Mouse (Mus musculus) lung, postnatal 0 days (tissue): ENCODE data around the gene Erlec1. TPM values are rescaled to one million over a fixed set of nuclear protein-coding genes. Genes with fewer than 3 reads are reported as not detected.

Experiments
- ATAC-seq: fragments of 200-750 bp; cut with Nextera tagmentation; 2 replicates; pipeline ENCODE4 v1.8.0; 2017; ENCODE audit warnings: moderate library complexity
- DNase-seq: peaks from one replicate; pipeline ENCODE4 v3.0.0-alpha.2; 2016; ENCODE audit warnings: low spot score
- H3K27ac ChIP-seq: fragments of 300-500 bp; sonication (generic); 2 replicates; pipeline ENCODE4 v1.5.1; 2014; ENCODE audit warnings: antibody characterized with exemption, mild to moderate bottlenecking, low read length, mixed read lengths
- H3K27me3 ChIP-seq: fragments of 300-500 bp; sonication (generic); replicated peaks from 2 replicates; pipeline ENCODE4 v1.6.1; 2014; ENCODE audit warnings: low read length, mixed read lengths; ENCODE audit not compliant: insufficient read depth
- H3K36me3 ChIP-seq: fragments of 300-500 bp; sonication (generic); 2 replicates; pipeline ENCODE4 v1.6.1; 2014; ENCODE audit warnings: low read length, mixed read lengths; ENCODE audit not compliant: insufficient read depth
- H3K4me1 ChIP-seq: fragments of 300-500 bp; sonication (generic); 2 replicates; pipeline ENCODE4 v1.6.1; 2014; ENCODE audit warnings: antibody characterized with exemption, low read depth, low read length, mixed read lengths; ENCODE audit not compliant: insufficient read depth
- H3K4me2 ChIP-seq: fragments of 300-500 bp; sonication (generic); replicated peaks from 2 replicates; pipeline ENCODE4 v1.6.1; 2014; ENCODE audit warnings: low read depth, mild to moderate bottlenecking, low read length, moderate library complexity, mixed read lengths
- H3K4me3 ChIP-seq: fragments of 300-500 bp; sonication (generic); 2 replicates; pipeline ENCODE4 v1.5.1; 2014; ENCODE audit warnings: low read depth, low read length
- H3K9ac ChIP-seq: fragments of 300-500 bp; sonication (generic); replicated peaks from 2 replicates; pipeline ENCODE4 v1.6.1; 2014; ENCODE audit warnings: low read depth, mild to moderate bottlenecking
- H3K9me3 ChIP-seq: fragments of 300-500 bp; sonication (generic); 2 replicates; pipeline ENCODE4 v1.6.1; 2016; ENCODE audit warnings: low read length, mixed read lengths
- CTCF ChIP-seq: IDR thresholded peaks from 2 replicates; pipeline ENCODE4 v1.5.1; 2016; ENCODE audit warnings: antibody characterized with exemption, mild to moderate bottlenecking
- EP300 ChIP-seq: IDR thresholded peaks from 2 replicates; pipeline ENCODE4 v1.6.1; 2016; ENCODE audit warnings: antibody characterized with exemption, mild to moderate bottlenecking, control low read depth
- WGBS: fragments of 180-500 bp; shearing (Covaris S2); extraction: QIAGEN DNeasy Blood & Tissue Kit; methylation state at CpG from one replicate; pipeline ENCODE4 v1.1.7; 2014; 5-methylcytosine and 5-hydroxymethylcytosine counted together
- polyA plus RNA-seq: library from polyadenylated mRNA; unstranded; fragments of >200 nt; fragmentation: Nextera tagmentation; extraction: Ambion mirVana; gene quantifications from 2 replicates; pipeline ENCODE4 v1.2.1, GENCODE M21; 2015

The Erlec1 gene
- polyA plus RNA-seq, 1 experiment from 2014 or later: 12.1 TPM

DNA sequence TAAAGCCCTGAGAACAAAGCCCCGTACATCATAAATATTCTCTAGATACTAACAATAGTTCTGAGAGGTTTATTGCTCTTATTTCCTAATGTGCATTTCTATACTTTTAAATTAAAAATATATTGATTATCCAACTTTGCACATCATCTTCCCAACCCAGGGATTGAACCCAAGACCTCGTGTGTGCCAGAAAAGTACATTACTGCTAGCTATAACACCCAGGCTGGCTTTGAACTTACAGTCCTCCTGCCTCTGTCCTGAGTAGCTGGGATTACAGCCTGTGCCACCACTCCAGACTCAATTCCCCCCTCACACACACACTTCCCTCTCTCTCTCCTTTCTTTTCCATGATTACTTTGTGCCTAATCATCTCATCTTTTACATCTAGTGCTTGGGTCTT is 66.0 kb downstream of the Erlec1 start:
- no peak overlapping the region for H3K4me2 ChIP-seq
- H3K27me3 ChIP-seq: no peaks in the 10 kb centered on the region
- no peaks in the 10 kb centered on the region for H3K36me3 ChIP-seq
- no peak overlapping the region for H3K9ac ChIP-seq
- no peak for DNase-seq
- TF ChIP-seq CTCF (no peak), EP300 (no peak)
- H3K27ac ChIP-seq: no peak overlapping the region
- 91% methylated on average over 2 of the region's 2 CpGs for WGBS
- H3K4me3 ChIP-seq: no peak overlapping the region
- no peaks in the 10 kb centered on the region for H3K9me3 ChIP-seq
- H3K4me1 ChIP-seq: peaks cover 7% of the 10 kb centered on the region; the same call in 1 of the 2 replicates
- ATAC-seq: no peak

DNA sequence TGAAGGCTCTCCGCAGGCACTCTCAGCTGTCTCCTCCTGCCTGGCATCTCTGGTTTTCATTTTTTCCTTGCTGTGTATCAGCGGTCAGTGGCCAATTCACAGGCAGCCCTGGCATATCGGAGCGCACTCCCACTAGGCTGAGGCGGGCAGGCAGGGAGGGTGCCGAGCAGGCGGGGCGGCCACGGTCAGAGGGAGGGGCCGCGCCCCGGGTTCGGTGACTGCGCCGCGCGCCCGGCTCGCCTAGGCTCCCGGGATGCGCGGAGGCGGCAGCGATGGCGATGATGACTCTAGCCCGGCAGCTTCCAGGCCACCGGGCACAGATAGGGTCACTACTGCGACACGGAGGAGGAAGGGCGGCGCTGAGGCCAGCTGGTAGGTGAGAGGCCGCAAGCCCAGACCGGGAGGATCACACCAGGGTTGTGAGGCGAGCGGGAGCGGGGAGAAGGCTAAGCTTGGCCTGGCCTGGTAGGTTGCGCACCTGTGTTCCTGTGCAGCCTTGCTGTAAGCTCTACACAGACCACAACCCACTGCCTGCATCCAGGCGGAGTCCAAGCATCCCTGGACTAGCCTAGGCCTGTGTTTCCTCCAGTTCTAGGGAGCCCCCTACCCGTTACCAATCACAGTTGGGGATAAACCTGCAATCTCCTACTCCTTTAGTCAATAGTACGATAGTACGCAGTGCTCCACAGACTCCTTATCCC is 68.8 kb downstream of the Erlec1 start, which contains the start of the genes Gpr75 and Asb3:
Gene Gpr75 (plus strand): TSS at position 188 of the 701 bp plus-strand sequence.
Gene Asb3 (plus strand): TSS at position 246 of the 701 bp plus-strand sequence.
- no peak within 1 kb of the TSS for H3K9ac ChIP-seq
- ATAC-seq: peak; percentile 94
- peak within 1 kb of the TSS; percentile 31; the same call in 1 of the 2 replicates for H3K4me3 ChIP-seq
- peak within 1 kb of the TSS; percentile 62 for H3K4me2 ChIP-seq
- no peaks in the 10 kb centered on the region for H3K9me3 ChIP-seq
- H3K36me3 ChIP-seq: 0 out of 2 replicates have a peak, but pooled peaks cover 6% of the 10 kb centered on the region
- H3K4me1 ChIP-seq: peaks cover 7% of the 10 kb centered on the region; the same call in 1 of the 2 replicates
- TF ChIP-seq CTCF (no peak), EP300 (no peak)
- DNase-seq: peak; percentile 50
- H3K27ac ChIP-seq: no peak within 1 kb of the TSS
- 5% methylated on average over 40 of the region's 41 CpGs for WGBS
- H3K27me3 ChIP-seq: no peaks in the 10 kb centered on the region

Other genes starting within 250 kb of the Erlec1 start
- gene Psme4, start 182.6 kb downstream of the Erlec1 start, polyA plus RNA-seq: 14.3 and 14.6 TPM in 2 replicates
- 0.06 TPM in 1 of 2 replicates, not detected in the other for gene Gpr75, start 69.0 kb downstream of the Erlec1 start, polyA plus RNA-seq
- 17.4 and 19.8 TPM in 2 replicates for gene Asb3, start 68.9 kb downstream of the Erlec1 start, polyA plus RNA-seq
- gene Chac2, start 32.0 kb upstream of the Erlec1 start, polyA plus RNA-seq: 12.6 and 14.1 TPM in 2 replicates
- not detected in 2 replicates for gene Gm17332, start 228.1 kb upstream of the Erlec1 start, polyA plus RNA-seq